Mouse (Mus musculus): ENCODE measurements around the gene Sergef.

- TF ChIP-seq POLR2A (IDR thresholded peaks at IDR 0.05; ENCODE audit: insufficient read depth, low read depth, low read length): no peak
- TF ChIP-seq CTCF (IDR thresholded peaks at IDR 0.05): no peak
Measured at GRCm38 (mm10) chr7:46612421-46612937, 27.1 kb downstream of the Sergef start.
